Mouse (Mus musculus) intestine, embryonic 15.5 days (tissue): ENCODE data around the gene Ing2. TPM values are rescaled to one million over a fixed set of nuclear protein-coding genes. Genes with fewer than 3 reads are reported as not detected.

Experiments used
- ATAC-seq: fragments of 200-750 bp; cut with Nextera tagmentation; 2 replicates; pipeline ENCODE4 v1.8.0; 2017; ENCODE audit warnings: moderate TSS enrichment, moderate library complexity
- H3K27ac ChIP-seq: fragments of 300-500 bp; sonication (generic); 2 replicates; pipeline ENCODE4 v1.5.1; 2015; ENCODE audit warnings: mild to moderate bottlenecking, inconsistent platforms
- H3K27me3 ChIP-seq: fragments of 300-500 bp; sonication (generic); replicated peaks from 2 replicates; pipeline ENCODE4 v1.6.1; 2015; ENCODE audit warnings: inconsistent platforms
- H3K36me3 ChIP-seq: fragments of 300-500 bp; sonication (generic); 2 replicates; pipeline ENCODE4 v1.6.1; 2015; ENCODE audit warnings: inconsistent platforms
- H3K4me1 ChIP-seq: fragments of 300-500 bp; sonication (generic); replicated peaks from 2 replicates; pipeline ENCODE4 v1.6.1; 2015; ENCODE audit warnings: inconsistent platforms
- H3K4me2 ChIP-seq: fragments of 300-500 bp; sonication (generic); replicated peaks from 2 replicates; pipeline ENCODE4 v1.6.1; 2015; ENCODE audit warnings: mild to moderate bottlenecking, inconsistent platforms
- H3K4me3 ChIP-seq: fragments of 300-500 bp; sonication (generic); replicated peaks from 2 replicates; pipeline ENCODE4 v1.5.1; 2015; ENCODE audit warnings: inconsistent platforms
- H3K9ac ChIP-seq: fragments of 300-500 bp; sonication (generic); 2 replicates; pipeline ENCODE4 v1.6.1; 2015; ENCODE audit warnings: inconsistent platforms
- H3K9me3 ChIP-seq: fragments of 300-500 bp; sonication (generic); 2 replicates; pipeline ENCODE4 v1.6.1; 2016; ENCODE audit warnings: inconsistent platforms
- WGBS: fragments of 180-500 bp; shearing (Covaris S2); methylation state at CpG from one replicate; pipeline ENCODE4 v1.1.7; 2015; 5-methylcytosine and 5-hydroxymethylcytosine counted together
- polyA plus RNA-seq: library from polyadenylated mRNA; unstranded; fragments of >200 nt; fragmentation: Nextera tagmentation; extraction: Ambion mirVana; gene quantifications from 2 replicates; pipeline ENCODE4 v1.2.1, GENCODE M21; 2015

The Ing2 gene
- polyA plus RNA-seq, 1 experiment from 2014 or later: 15.8 TPM

GRCm38 (mm10) chr8:47637152-47637551 lies 38.2 kb downstream of the Ing2 start:
- Histone ChIP-seq H3K4me3 (no peak overlapping the region), H3K9ac (no peak overlapping the region), H3K27ac (no peak overlapping the region), H3K27me3 (no peaks in the 10 kb centered on the region), H3K4me2 (no peak overlapping the region), H3K36me3 (no peaks in the 10 kb centered on the region), H3K9me3 (no peaks in the 10 kb centered on the region), H3K4me1 (no peaks in the 10 kb centered on the region)
- no peak for ATAC-seq
- WGBS: 63% methylated on average over 4 of the region's 4 CpGs

GRCm38 (mm10) chr8:47636032-47636431 lies 39.3 kb downstream of the Ing2 start:
- WGBS: 67% methylated on average over 3 of the region's 3 CpGs
- H3K36me3 ChIP-seq: no peaks in the 10 kb centered on the region
- H3K9ac ChIP-seq: no peak overlapping the region
- no peak for ATAC-seq
- H3K4me3 ChIP-seq: no peak overlapping the region
- H3K9me3 ChIP-seq: no peaks in the 10 kb centered on the region
- H3K4me1 ChIP-seq: no peaks in the 10 kb centered on the region
- H3K27ac ChIP-seq: no peak overlapping the region
- no peaks in the 10 kb centered on the region for H3K27me3 ChIP-seq
- no peak overlapping the region for H3K4me2 ChIP-seq

- no peak for ATAC-seq
- Histone ChIP-seq H3K9ac (peak overlapping the region; percentile 10; the same call in 1 of the 2 replicates), H3K27ac (no peak overlapping the region), H3K27me3 (no peaks in the 10 kb centered on the region), H3K4me1 (no peaks in the 10 kb centered on the region), H3K4me3 (no peak overlapping the region), H3K9me3 (no peaks in the 10 kb centered on the region), H3K36me3 (no peaks in the 10 kb centered on the region), H3K4me2 (peak overlapping the region; percentile 54)
- 30% methylated on average over 10 of the region's 10 CpGs for WGBS
These were observed 40.5 kb downstream of the Ing2 start for GRCm38 (mm10) chr8:47634791-47635341.

GRCm38 (mm10) chr8:47621144-47621543 lies 54.2 kb downstream of the Ing2 start:
- WGBS: 77% methylated on average over 1 of the region's 1 CpGs
- Histone ChIP-seq H3K4me1 (no peaks in the 10 kb centered on the region), H3K4me3 (no peak overlapping the region), H3K27ac (no peak overlapping the region), H3K4me2 (no peak overlapping the region), H3K27me3 (no peaks in the 10 kb centered on the region), H3K9ac (no peak overlapping the region), H3K36me3 (no peaks in the 10 kb centered on the region), H3K9me3 (no peaks in the 10 kb centered on the region)
- ATAC-seq: no peak

Other genes starting within 250 kb of the Ing2 start
- gene Stox2, start 229.2 kb downstream of the Ing2 start, polyA plus RNA-seq: 7.9 and 8.1 TPM in 2 replicates
- 26.6 and 28.3 TPM in 2 replicates for gene Trappc11, start 142.1 kb downstream of the Ing2 start, polyA plus RNA-seq
- 40.4 and 44.5 TPM in 2 replicates for gene Rwdd4a, start 141.9 kb downstream of the Ing2 start, polyA plus RNA-seq
- 21.7 and 24.1 TPM in 2 replicates for gene Cdkn2aip, start 38.4 kb upstream of the Ing2 start, polyA plus RNA-seq
- not detected in 2 replicates for gene Cldn24, start 146.6 kb upstream of the Ing2 start, polyA plus RNA-seq
- not detected in 2 replicates for gene Cldn22, start 148.9 kb upstream of the Ing2 start, polyA plus RNA-seq